Mouse (Mus musculus) spleen, adult 12 weeks (tissue): ENCODE measurements around the gene Gfpt2.
A peak's percentile ranks its signal among the peaks of the same experiment; 100 is the strongest.

ENCODE experiments used
- DNase-seq: peaks from one replicate; pipeline ENCODE4 v3.0.0; 2022; ENCODE audit warnings: low spot score

Gene Gfpt2

GRCm38 (mm10) chr11:49840666-49841065 is 46.7 kb downstream of the Gfpt2 start:
- DNase-seq = no peak

GRCm38 (mm10) chr11:49841886-49842285 is 47.9 kb downstream of the Gfpt2 start:
- DNase-seq = no peak

GRCm38 (mm10) chr11:49842718-49843117 is 48.7 kb downstream of the Gfpt2 start:
- DNase-seq = no peak

- DNase-seq = no peak
Measured at GRCm38 (mm10) chr11:49844311-49844710, 50.3 kb downstream of the Gfpt2 start.

- DNase-seq = peak; percentile 46
Measured at GRCm38 (mm10) chr11:49844969-49845368, 51.0 kb downstream of the Gfpt2 start.

- DNase-seq = no peak
Measured at GRCm38 (mm10) chr11:49845958-49846357, 52.0 kb downstream of the Gfpt2 start.

GRCm38 (mm10) chr11:49846401-49847070 is 52.6 kb downstream of the Gfpt2 start, which contains the start of gene Mapk9:
TSS of gene Mapk9 (plus strand) at chr11:49846751.
- DNase-seq = peak; percentile 96

- peak; percentile 17 for DNase-seq
Measured at GRCm38 (mm10) chr11:49847071-49847810, 53.3 kb downstream of the Gfpt2 start.

GRCm38 (mm10) chr11:49847811-49848078 is 53.8 kb downstream of the Gfpt2 start:
- DNase-seq = no peak

GRCm38 (mm10) chr11:49848080-49848815 is 54.3 kb downstream of the Gfpt2 start:
- DNase-seq = no peak

- DNase-seq = no peak
Measured at GRCm38 (mm10) chr11:49850331-49850730, 56.4 kb downstream of the Gfpt2 start.

GRCm38 (mm10) chr11:49855144-49855543 is 61.2 kb downstream of the Gfpt2 start:
- DNase-seq = no peak

GRCm38 (mm10) chr11:49861139-49861538 is 67.2 kb downstream of the Gfpt2 start:
- no peak for DNase-seq

GRCm38 (mm10) chr11:49863926-49864325 is 69.9 kb downstream of the Gfpt2 start:
- no peak for DNase-seq

- no peak for DNase-seq
Measured at GRCm38 (mm10) chr11:49867320-49867719, 73.3 kb downstream of the Gfpt2 start.

GRCm38 (mm10) chr11:49869762-49870161 is 75.8 kb downstream of the Gfpt2 start:
- DNase-seq = peak; percentile 23

GRCm38 (mm10) chr11:49871914-49872313 is 77.9 kb downstream of the Gfpt2 start:
- DNase-seq = peak; percentile 24

- DNase-seq = peak; percentile 19
Measured at GRCm38 (mm10) chr11:49872779-49873178, 78.8 kb downstream of the Gfpt2 start.

GRCm38 (mm10) chr11:49876948-49877817 is 83.2 kb downstream of the Gfpt2 start:
- no peak for DNase-seq

- no peak for DNase-seq
Measured at GRCm38 (mm10) chr11:49879950-49880642, 86.1 kb downstream of the Gfpt2 start.

- no peak for DNase-seq
Measured at GRCm38 (mm10) chr11:49883394-49883793, 89.4 kb downstream of the Gfpt2 start.
